Mouse (Mus musculus) hindbrain, embryonic 13.5 days (tissue): ENCODE measurements around the gene AB124611. TPM values are rescaled to one million over a fixed set of nuclear protein-coding genes. Genes with fewer than 3 reads are reported as not detected.
"Not testable (repeated sequence)": the region's sequence is repeated elsewhere in the genome, so short reads cannot be mapped to it uniquely, and the experiment has no call there.

ENCODE experiments used
- ATAC-seq: fragments of 200-750 bp; cut with Nextera tagmentation; 2 replicates; pipeline ENCODE4 v1.8.0; 2017; ENCODE audit warnings: moderate TSS enrichment; ENCODE audit not compliant: low FRiP score
- H3K27ac ChIP-seq: fragments of 300-500 bp; sonication (generic); 2 replicates; pipeline ENCODE4 v1.5.1; 2015; ENCODE audit warnings: inconsistent platforms, mild to moderate bottlenecking, moderate library complexity
- H3K27me3 ChIP-seq: fragments of 300-500 bp; sonication (generic); 2 replicates; pipeline ENCODE4 v1.6.1; 2015; ENCODE audit warnings: mild to moderate bottlenecking, inconsistent platforms
- H3K36me3 ChIP-seq: fragments of 300-500 bp; sonication (generic); 2 replicates; pipeline ENCODE4 v1.6.1; 2015; ENCODE audit warnings: mild to moderate bottlenecking, inconsistent platforms
- H3K4me1 ChIP-seq: fragments of 300-500 bp; sonication (generic); replicated peaks from 2 replicates; pipeline ENCODE4 v1.6.1; 2015; ENCODE audit warnings: inconsistent platforms
- H3K4me2 ChIP-seq: fragments of 300-500 bp; sonication (generic); 2 replicates; pipeline ENCODE4 v1.6.1; 2015; ENCODE audit warnings: inconsistent platforms, mild to moderate bottlenecking, moderate library complexity
- H3K4me3 ChIP-seq: fragments of 300-500 bp; sonication (generic); 2 replicates; pipeline ENCODE4 v1.5.1; 2015; ENCODE audit warnings: mild to moderate bottlenecking, inconsistent platforms
- H3K9ac ChIP-seq: fragments of 300-500 bp; sonication (generic); 2 replicates; pipeline ENCODE4 v1.6.1; 2015; ENCODE audit warnings: mild to moderate bottlenecking, inconsistent platforms
- H3K9me3 ChIP-seq: fragments of 300-500 bp; sonication (generic); 2 replicates; pipeline ENCODE4 v1.6.1; 2016; ENCODE audit warnings: inconsistent platforms
- WGBS: fragments of 180-500 bp; shearing (Covaris S2); methylation state at CpG from one replicate; pipeline ENCODE4 v1.1.7; 2015; 5-methylcytosine and 5-hydroxymethylcytosine counted together
- polyA plus RNA-seq: library from polyadenylated mRNA; unstranded; fragments of >200 nt; fragmentation: Nextera tagmentation; extraction: Ambion mirVana; gene quantifications from 2 replicates; pipeline ENCODE4 v1.2.1, GENCODE M21; 2015

Gene AB124611
- 3.4 and 3.8 TPM in 2 replicates for polyA plus RNA-seq

- no peak within 1 kb of the TSS for H3K9ac ChIP-seq
- H3K27ac ChIP-seq, result no peak within 1 kb of the TSS
- ATAC-seq, result no peak
- H3K4me1 ChIP-seq, result 0 out of 2 replicates have a peak, but pooled peaks cover 5% of the 10 kb centered on the region
- H3K27me3 ChIP-seq, result no peaks in the 10 kb centered on the region
- WGBS, result 68% methylated on average over 14 of the region's 14 CpGs
- H3K4me2 ChIP-seq, result no peak within 1 kb of the TSS
- H3K36me3 ChIP-seq, result no peaks in the 10 kb centered on the region
- no peak within 1 kb of the TSS for H3K4me3 ChIP-seq
- H3K9me3 ChIP-seq, result no peaks in the 10 kb centered on the region
Measured at GRCm38 (mm10) chr9:21525937-21526633, at the start of gene AB124611. AB124611 (plus strand) TSS chr9:21526176.

- ATAC-seq, result no peak
- Histone ChIP-seq H3K4me3 (no peak overlapping the region), H3K4me1 (no peaks in the 10 kb centered on the region), H3K27ac (no peak overlapping the region), H3K9me3 (no peaks in the 10 kb centered on the region), H3K27me3 (no peaks in the 10 kb centered on the region), H3K9ac (no peak overlapping the region), H3K36me3 (peaks cover 93% of the 10 kb centered on the region), H3K4me2 (no peak overlapping the region)
- 96% methylated on average over 6 of the region's 6 CpGs for WGBS
Measured at GRCm38 (mm10) chr9:21477707-21478106, 48.3 kb upstream of the AB124611 start.

- Histone ChIP-seq H3K4me3 (no peak overlapping the region), H3K36me3 (peaks cover 81% of the 10 kb centered on the region), H3K4me2 (no peak overlapping the region), H3K4me1 (no peaks in the 10 kb centered on the region), H3K9me3 (no peaks in the 10 kb centered on the region), H3K27me3 (no peaks in the 10 kb centered on the region), H3K27ac (no peak overlapping the region), H3K9ac (no peak overlapping the region)
- ATAC-seq, result no peak
- 88% methylated on average over 4 of the region's 4 CpGs for WGBS
Measured at GRCm38 (mm10) chr9:21484065-21484464, 41.9 kb upstream of the AB124611 start.

- H3K27ac ChIP-seq, H3K9me3 ChIP-seq, H3K4me3 ChIP-seq, H3K4me2 ChIP-seq, ATAC-seq, H3K27me3 ChIP-seq, H3K9ac ChIP-seq, H3K4me1 ChIP-seq: not testable (repeated sequence)
- WGBS, result 100% methylated on average over 1 of the region's 2 CpGs
- H3K36me3 ChIP-seq, result peaks cover 81% of the 10 kb centered on the region
Measured at GRCm38 (mm10) chr9:21488246-21488645, 37.7 kb upstream of the AB124611 start.

- no peak overlapping the region for H3K4me3 ChIP-seq
- no peak overlapping the region for H3K27ac ChIP-seq
- peaks cover 74% of the 10 kb centered on the region for H3K36me3 ChIP-seq
- no peak overlapping the region for H3K4me2 ChIP-seq
- WGBS, result 91% methylated on average over 9 of the region's 9 CpGs
- H3K9ac ChIP-seq, result no peak overlapping the region
- no peaks in the 10 kb centered on the region for H3K27me3 ChIP-seq
- no peaks in the 10 kb centered on the region for H3K9me3 ChIP-seq
- no peaks in the 10 kb centered on the region for H3K4me1 ChIP-seq
- no peak for ATAC-seq
Measured at GRCm38 (mm10) chr9:21490696-21491095, 35.3 kb upstream of the AB124611 start.

- H3K4me2 ChIP-seq, result no peak overlapping the region
- WGBS, result 42% methylated on average over 2 of the region's 2 CpGs
- H3K27me3 ChIP-seq, result no peaks in the 10 kb centered on the region
- H3K36me3 ChIP-seq, result peaks cover 71% of the 10 kb centered on the region
- no peak for ATAC-seq
- H3K4me3 ChIP-seq, result no peak overlapping the region
- no peaks in the 10 kb centered on the region for H3K9me3 ChIP-seq
- H3K9ac ChIP-seq, result no peak overlapping the region
- H3K4me1 ChIP-seq, result no peaks in the 10 kb centered on the region
- H3K27ac ChIP-seq, result no peak overlapping the region
Measured at GRCm38 (mm10) chr9:21493907-21494306, 32.1 kb upstream of the AB124611 start.

- H3K36me3 ChIP-seq, result peaks cover 73% of the 10 kb centered on the region
Measured at GRCm38 (mm10) chr9:21494726-21495125, 31.2 kb upstream of the AB124611 start.

GRCm38 (mm10) chr9:21496308-21497049 is 29.5 kb upstream of the AB124611 start:
- Histone ChIP-seq H3K27me3 (no peaks in the 10 kb centered on the region), H3K4me3 (no peak overlapping the region), H3K4me2 (no peak overlapping the region), H3K36me3 (peaks cover 65% of the 10 kb centered on the region), H3K9ac (no peak overlapping the region), H3K9me3 (no peaks in the 10 kb centered on the region), H3K4me1 (no peaks in the 10 kb centered on the region), H3K27ac (no peak overlapping the region)
- ATAC-seq, result no peak
- WGBS, result 89% methylated on average over 19 of the region's 19 CpGs

More at GRCm38 (mm10) chr9:21494726-21495125, 31.2 kb upstream of the AB124611 start:
- Histone ChIP-seq H3K4me3 (no peak overlapping the region), H3K9ac (no peak overlapping the region), H3K27ac (no peak overlapping the region), H3K4me1 (no peaks in the 10 kb centered on the region), H3K9me3 (no peaks in the 10 kb centered on the region), H3K4me2 (no peak overlapping the region), H3K27me3 (no peaks in the 10 kb centered on the region)
- no peak for ATAC-seq
- WGBS, result 91% methylated on average over 9 of the region's 9 CpGs

- ATAC-seq, result no peak
- Histone ChIP-seq H3K4me2 (no peak overlapping the region), H3K36me3 (peaks cover 60% of the 10 kb centered on the region), H3K9ac (no peak overlapping the region), H3K4me1 (no peaks in the 10 kb centered on the region), H3K27ac (no peak overlapping the region), H3K4me3 (no peak overlapping the region), H3K9me3 (no peaks in the 10 kb centered on the region), H3K27me3 (no peaks in the 10 kb centered on the region)
- WGBS, result 90% methylated on average over 16 of the region's 16 CpGs
Measured at GRCm38 (mm10) chr9:21497050-21497542, 28.9 kb upstream of the AB124611 start.

- Histone ChIP-seq H3K4me3 (no peak overlapping the region), H3K9me3 (no peaks in the 10 kb centered on the region), H3K27ac (no peak overlapping the region), H3K4me2 (no peak overlapping the region), H3K4me1 (no peaks in the 10 kb centered on the region), H3K9ac (no peak overlapping the region), H3K27me3 (no peaks in the 10 kb centered on the region), H3K36me3 (peaks cover 61% of the 10 kb centered on the region)
- no peak for ATAC-seq
- WGBS, result 89% methylated on average over 2 of the region's 2 CpGs
Measured at GRCm38 (mm10) chr9:21497664-21498063, 28.3 kb upstream of the AB124611 start.

- ATAC-seq, result no peak
- Histone ChIP-seq H3K9ac (no peak overlapping the region), H3K4me2 (no peak overlapping the region), H3K27me3 (no peaks in the 10 kb centered on the region), H3K4me1 (no peaks in the 10 kb centered on the region), H3K36me3 (peaks cover 62% of the 10 kb centered on the region), H3K9me3 (no peaks in the 10 kb centered on the region), H3K27ac (no peak overlapping the region), H3K4me3 (no peak overlapping the region)
- WGBS, result 90% methylated on average over 12 of the region's 12 CpGs
Measured at GRCm38 (mm10) chr9:21498284-21498902, 27.6 kb upstream of the AB124611 start.

- 98% methylated on average over 8 of the region's 8 CpGs for WGBS
- no peak for ATAC-seq
- H3K9ac ChIP-seq, result no peak overlapping the region
- H3K9me3 ChIP-seq, result no peaks in the 10 kb centered on the region
- no peak overlapping the region for H3K27ac ChIP-seq
- no peak overlapping the region for H3K4me2 ChIP-seq
- no peaks in the 10 kb centered on the region for H3K27me3 ChIP-seq
- H3K4me3 ChIP-seq, result no peak overlapping the region
- peaks cover 75% of the 10 kb centered on the region for H3K36me3 ChIP-seq
- H3K4me1 ChIP-seq, result no peaks in the 10 kb centered on the region
Measured at GRCm38 (mm10) chr9:21503352-21503751, 22.6 kb upstream of the AB124611 start.
